Mouse (Mus musculus): ENCODE data around the gene Fam92b. TPM values are rescaled to one million over a fixed set of nuclear protein-coding genes. Genes with fewer than 3 reads are reported as not detected.

Gene Fam92b
- total RNA-seq, 4 experiments from 2014 or later = not detected

GRCm38 (mm10) chr8:120152636-120153035 is 24.6 kb downstream of the Fam92b start:
- DNase-seq (ENCODE audit: low spot score in 2 of 2) = no peak

DNA sequence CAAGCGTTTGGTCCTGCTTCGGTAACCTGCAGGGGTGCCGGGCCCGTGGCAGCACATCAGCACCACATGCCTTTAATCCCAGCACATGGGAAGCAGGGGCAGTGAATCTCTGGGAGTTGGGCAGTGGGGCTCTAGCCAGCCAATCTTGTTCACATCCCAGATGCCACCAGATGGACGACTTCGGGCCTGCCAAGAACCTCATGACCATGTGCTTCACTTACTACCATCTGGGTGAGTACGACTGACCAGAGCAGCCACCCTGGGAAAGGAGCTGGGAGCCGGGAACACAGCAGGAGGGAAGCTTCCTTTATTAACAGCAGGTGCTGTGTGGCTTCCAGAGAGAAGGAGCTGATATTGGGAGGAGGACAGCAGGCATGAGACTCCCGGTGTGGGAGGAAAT is 26.1 kb downstream of the Fam92b start:
- no peak for DNase-seq (ENCODE audit: low spot score in 2 of 2)

GRCm38 (mm10) chr8:120150028-120150427 is 27.2 kb downstream of the Fam92b start:
- no peak for DNase-seq (ENCODE audit: low spot score in 2 of 2)

GRCm38 (mm10) chr8:120146051-120146450 is 31.2 kb downstream of the Fam92b start:
- no peak for DNase-seq (ENCODE audit: low spot score in 2 of 2)

DNA sequence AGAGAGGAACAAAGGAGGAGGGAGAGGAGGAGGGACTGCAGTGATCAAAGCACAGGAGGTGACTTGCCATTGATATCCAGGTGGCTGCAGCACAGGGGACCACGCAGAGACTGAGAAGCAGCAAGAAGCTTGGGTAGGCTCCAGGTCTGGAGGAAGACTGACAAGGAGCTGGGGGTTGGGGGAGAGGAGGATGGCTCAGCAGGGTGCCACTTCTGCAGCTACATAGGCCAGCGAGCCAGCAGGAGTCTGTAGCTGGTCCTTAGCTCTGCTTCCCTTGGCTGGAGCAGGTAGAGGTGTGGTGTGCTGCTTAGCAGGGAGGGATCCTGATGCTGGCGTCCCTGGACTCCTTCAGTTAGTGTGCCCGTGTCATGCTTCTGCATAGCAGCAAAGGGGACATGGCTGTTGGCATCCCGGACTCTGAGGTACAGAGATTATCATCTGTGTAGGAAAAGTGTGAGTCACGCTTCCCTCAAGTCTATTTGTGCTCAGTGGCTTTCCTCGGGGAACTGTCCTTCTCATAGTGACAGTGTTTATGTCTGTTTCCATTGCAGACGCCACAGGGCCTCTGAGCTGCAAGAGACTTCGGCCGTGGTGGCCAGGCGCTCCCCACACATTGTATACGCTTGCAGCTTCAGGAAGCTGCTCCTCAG is 32.5 kb downstream of the Fam92b start:
- DNase-seq (ENCODE audit: low spot score in 2 of 2) = no peak

GRCm38 (mm10) chr8:120143911-120144651 is 33.2 kb downstream of the Fam92b start:
- DNase-seq (ENCODE audit: low spot score in 2 of 2) = no peak

DNA sequence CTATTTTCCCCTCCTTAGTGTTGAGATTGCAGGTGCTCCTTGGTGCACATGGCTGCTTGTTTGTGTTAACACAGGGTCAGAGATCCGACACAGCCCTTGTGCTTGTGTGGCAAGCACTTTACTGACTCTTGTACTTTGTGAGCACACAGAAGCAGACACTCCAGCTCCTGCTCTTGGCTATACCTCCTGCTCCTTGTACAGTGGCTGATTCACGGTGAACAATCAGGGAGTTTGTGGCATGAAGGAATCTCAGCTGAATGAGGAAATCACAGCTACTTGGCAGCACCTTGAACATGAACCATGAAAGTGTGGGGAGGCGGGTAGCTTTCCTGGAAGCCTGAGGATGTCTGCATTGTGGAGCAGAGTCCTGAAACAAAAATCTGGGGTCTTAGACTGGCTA is 36.5 kb downstream of the Fam92b start:
- DNase-seq (ENCODE audit: low spot score in 2 of 2) = no peak

- DNase-seq (ENCODE audit: low spot score in 2 of 2) = no peak
Observed at GRCm38 (mm10) chr8:120138958-120139357, 38.3 kb downstream of the Fam92b start.

DNA sequence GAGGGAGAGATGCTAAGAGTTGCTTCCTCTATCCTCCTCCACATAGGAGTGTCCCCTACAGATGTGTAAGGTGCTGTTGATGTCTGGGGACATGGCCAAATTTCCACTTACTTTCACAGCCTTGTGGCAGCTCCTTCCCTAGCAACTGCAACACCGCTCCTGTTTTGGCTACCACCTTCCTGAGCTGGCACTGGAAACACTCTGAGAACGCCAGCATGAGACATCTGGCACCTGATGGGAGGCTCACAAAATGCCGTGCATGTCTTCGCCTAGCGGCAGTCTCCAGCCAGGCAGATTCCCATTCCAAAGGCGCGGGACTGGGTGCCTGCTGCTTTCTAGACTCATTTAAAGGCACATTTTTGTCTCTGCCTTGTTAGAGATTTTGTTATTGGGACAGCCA is 40.6 kb downstream of the Fam92b start:
- DNase-seq (ENCODE audit: low spot score in 2 of 2) = peak; percentile 38 to 63

DNA sequence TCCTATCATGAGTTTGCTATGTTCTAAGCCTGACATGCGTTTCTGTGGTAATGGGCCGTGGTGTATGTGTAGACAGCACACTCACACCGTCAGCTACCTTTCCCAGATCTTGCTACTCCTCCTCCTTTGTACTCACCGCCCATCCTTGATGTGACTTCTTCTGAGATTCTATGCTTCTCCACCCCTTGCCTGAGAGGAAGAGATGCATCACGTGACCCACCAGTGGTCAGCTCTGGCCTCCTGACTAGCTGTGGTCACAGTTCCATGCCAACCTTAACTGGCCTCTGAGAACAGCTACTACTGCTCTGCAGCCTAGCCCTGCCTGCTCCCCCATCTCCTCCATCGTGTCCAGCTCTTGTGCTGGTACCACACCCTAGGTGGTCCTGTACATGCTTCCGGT is 41.6 kb downstream of the Fam92b start:
- DNase-seq (ENCODE audit: low spot score in 2 of 2) = no peak

DNA sequence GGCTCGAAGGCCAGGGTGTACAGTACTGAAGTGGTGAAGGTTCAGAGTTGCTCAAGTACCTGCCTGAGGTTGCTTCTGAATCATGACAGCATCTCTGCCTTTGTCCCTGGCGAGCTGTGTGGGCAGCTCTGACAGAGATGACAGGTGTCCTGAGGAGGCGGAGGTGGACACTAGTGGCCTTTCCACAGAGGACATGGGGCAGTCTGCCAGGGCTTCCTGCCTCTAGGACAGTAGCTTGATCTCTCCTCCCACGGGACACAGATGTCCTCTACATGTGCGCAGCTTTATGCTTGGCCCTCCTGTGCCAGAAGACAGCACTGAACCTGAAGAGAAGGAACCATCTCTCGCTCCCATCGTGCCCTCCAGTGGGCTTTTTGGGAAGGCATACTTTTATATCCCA is 44.1 kb downstream of the Fam92b start:
- DNase-seq (ENCODE audit: low spot score in 2 of 2) = no peak

DNA sequence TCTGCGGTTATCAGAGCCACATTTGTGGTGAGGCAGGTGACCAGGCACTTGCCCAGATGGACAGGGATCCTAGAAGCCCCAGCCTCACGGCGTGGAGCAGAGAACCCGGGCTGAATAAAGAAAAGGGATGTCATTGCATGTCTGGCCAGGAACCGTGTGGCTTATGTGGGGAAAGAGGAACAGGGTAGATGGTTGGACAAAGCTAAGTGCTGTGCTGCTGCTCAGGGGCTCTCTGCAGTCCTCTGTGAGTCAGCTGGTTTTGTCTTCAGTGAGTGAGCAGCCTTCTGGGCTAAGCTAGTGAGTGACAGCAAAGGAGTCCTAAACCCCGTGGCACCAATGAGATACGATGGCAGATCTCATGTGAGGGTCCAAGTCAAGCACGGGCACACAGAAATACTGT is 46.1 kb downstream of the Fam92b start:
- DNase-seq (ENCODE audit: low spot score in 2 of 2) = no peak

DNA sequence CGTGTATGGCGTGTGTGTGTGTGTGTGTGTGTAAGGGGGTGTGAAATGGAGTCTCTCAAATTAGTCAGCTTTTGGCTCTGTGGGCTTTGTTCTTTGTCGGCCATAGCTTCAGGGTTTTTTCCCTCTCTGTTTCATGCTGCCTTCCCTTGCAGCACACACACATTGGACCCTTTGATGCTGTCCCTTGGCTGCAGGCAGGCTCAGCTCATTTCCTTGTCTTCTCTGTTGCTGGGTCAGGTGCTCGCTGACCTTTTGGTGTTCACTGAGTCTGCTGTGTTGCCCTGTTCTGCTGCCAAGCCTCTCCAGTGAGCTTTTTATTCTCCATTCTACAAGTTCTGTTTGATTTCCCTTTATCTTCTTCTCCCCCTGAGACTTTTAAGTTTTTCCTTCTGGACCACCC is 47.7 kb downstream of the Fam92b start:
- DNase-seq (ENCODE audit: low spot score in 2 of 2) = no peak

GRCm38 (mm10) chr8:120126357-120127161 is 50.7 kb downstream of the Fam92b start:
- no peak for DNase-seq (ENCODE audit: low spot score in 2 of 2)

- DNase-seq (ENCODE audit: low spot score in 2 of 2) = no peak
Observed at GRCm38 (mm10) chr8:120124836-120125389, 52.4 kb downstream of the Fam92b start.

DNA sequence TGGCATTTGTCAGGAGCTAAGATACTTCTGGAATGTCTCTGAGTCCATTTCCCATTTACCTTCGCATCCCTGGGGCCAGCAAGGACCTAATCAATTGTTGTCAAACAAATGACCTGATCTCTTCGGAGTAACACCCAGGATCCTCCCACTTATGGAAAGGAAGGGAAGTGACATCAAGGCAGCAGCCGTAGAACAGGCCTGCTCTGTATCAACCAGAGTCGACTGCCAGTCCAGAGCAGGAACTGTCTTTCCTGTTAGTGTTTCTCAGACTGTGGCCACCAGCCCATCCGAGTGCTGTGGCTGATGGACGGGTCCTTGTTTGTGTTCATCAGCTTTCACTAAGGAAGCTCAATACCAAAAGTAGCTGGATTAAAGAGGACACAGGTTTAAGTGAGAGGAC is 53.0 kb downstream of the Fam92b start:
- DNase-seq (ENCODE audit: low spot score in 2 of 2) = no peak

DNA sequence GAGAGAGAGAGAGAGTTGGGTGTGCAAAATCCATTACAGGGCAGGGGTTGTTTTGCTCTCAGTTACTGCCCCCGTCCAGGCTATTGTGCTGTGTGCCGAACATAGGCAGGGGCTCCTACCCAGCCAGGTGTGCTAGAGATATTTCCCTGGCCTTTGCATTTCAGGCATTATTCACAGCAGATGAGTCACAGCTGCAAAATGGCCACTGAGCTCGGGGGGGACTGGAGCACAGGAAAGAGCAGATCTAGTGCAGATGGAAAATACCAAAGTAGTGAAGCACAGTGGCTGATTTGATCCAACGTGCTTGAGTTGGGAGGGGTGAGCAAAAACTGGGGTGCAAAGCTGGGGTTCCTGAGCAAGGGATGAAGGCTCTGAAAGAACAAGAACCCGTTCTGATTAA is 56.3 kb downstream of the Fam92b start:
- DNase-seq (ENCODE audit: low spot score in 2 of 2) = no peak

GRCm38 (mm10) chr8:120119931-120120330 is 57.3 kb downstream of the Fam92b start:
- DNase-seq (ENCODE audit: low spot score in 2 of 2) = no peak

GRCm38 (mm10) chr8:120119429-120119828 is 57.8 kb downstream of the Fam92b start:
- no peak for DNase-seq (ENCODE audit: low spot score in 2 of 2)

DNA sequence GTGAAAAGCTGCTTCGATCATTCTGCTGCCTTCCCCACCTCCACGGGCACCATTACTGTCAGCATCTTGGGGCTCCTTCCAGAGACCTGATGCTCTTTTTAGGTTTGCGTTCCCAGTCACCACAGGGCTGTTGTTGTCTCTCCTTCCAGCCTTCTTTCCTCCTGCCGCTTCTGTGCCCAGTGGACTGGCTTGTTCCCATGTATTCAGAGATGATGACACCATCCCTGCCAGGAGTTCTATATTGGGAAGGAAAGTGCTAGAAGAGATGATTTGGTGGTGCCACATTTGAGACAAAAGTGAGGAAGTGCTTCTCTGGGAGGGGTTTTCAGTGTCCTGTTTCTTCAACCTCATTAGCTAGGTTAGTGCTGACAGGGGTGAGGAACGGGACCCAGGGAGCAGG is 58.4 kb downstream of the Fam92b start:
- DNase-seq (ENCODE audit: low spot score in 2 of 2) = no peak

DNA sequence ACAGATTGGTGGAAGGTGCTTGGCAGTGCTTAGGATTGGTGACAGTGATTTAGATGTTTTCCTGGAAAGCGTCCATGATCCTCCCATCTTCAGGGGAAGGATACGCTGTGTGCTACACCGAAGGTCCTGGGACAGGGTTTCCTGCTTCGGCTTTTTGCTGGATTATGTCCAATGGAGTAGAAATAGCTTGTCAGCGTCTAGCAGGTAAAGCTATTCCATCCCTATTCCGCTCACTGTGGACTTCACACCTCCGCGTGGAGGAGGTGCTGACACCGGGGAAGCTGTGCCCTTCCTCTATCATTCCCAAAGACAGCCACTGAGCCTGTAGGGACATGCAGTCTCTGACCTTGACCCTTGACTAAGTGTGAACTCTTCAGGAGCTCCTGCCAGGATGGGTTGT is 59.1 kb downstream of the Fam92b start:
- no peak for DNase-seq (ENCODE audit: low spot score in 2 of 2)

DNA sequence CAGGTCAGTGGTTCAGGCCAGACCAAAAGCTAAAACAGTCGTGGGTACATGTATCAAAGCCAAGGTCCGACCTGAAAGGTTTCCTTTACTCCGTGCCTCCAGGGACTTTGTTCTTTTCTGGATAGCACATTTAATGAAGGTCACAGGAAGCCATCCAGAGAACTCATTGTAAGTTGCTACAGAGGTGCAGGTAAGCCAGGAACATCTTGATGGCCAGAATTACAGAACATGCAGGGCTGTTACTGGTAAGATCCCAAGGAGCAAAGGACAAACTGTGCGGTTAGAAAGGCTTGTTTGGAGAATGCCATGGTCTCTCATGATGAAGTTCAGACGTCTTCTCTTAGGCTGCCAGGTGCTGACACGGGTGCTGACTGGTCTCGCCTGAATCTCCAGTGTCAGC is 60.7 kb downstream of the Fam92b start:
- DNase-seq (ENCODE audit: low spot score in 2 of 2) = no peak
